Mouse (Mus musculus) spleen, embryonic (tissue): Measurements from ENCODE around the gene Sel1l3.

ENCODE experiments used
- CTCF ChIA-PET: fragments of 350-600 bp; sonication (Branson Sonifier 250); formaldehyde crosslinking; loops from one replicate; lab custom pipeline; 2022; lab: Charles Lee

Gene Sel1l3

GRCm38 (mm10) chr5:53213711-53214352 is at the start of gene Sel1l3:
TSS of gene Sel1l3 (minus strand) at chr5:53213927.
- CTCF ChIA-PET = no interaction called here

DNA sequence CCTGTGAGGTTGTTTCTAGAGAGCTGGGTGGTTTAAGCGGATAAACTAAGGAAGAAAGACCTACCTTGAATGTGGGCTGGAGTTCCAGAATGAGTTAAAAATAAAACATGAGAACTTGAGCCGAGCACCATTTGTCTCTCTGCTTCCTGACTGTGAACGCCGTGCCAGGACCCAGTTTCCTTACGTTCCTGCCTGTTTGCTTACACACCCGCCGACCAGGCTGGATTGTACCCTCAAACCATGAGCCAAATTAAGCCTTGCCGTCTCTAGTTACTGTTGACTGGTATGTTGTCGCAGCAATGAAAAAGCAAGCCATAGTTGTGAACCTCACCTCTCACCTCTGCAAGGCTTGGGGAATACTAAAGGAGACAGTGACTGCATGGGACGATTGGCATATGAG is 48.3 kb upstream of the Sel1l3 start:
- CTCF ChIA-PET = no interaction called here

DNA sequence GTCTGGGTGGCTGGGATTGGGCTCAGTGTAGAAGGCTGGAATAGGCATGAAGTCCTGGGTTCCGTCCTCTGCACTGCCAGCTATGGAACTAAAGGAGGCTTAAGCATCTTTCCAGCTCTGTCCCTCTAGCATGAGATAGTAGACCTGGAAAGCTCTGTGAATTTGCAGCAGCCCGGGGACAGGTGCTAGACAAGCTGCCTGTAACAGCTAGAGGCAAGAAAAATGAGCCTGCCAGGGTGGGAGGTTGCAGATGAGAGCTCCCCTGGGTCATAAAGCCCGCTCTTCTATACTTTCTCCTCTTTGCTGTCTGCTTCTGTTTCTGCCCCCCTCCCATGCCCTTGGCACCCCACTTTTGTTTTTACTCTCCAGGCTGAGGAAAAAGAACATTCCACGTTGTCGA is 46.2 kb upstream of the Sel1l3 start:
- CTCF ChIA-PET = interaction anchor here (0.6 kb wide), 1 partner anchor 819 kb away, joined by 5 read pairs; no protein-coding TSS in a partner anchor

- CTCF ChIA-PET = no interaction called here
Observed at GRCm38 (mm10) chr5:53258038-53258786, 44.5 kb upstream of the Sel1l3 start.

DNA sequence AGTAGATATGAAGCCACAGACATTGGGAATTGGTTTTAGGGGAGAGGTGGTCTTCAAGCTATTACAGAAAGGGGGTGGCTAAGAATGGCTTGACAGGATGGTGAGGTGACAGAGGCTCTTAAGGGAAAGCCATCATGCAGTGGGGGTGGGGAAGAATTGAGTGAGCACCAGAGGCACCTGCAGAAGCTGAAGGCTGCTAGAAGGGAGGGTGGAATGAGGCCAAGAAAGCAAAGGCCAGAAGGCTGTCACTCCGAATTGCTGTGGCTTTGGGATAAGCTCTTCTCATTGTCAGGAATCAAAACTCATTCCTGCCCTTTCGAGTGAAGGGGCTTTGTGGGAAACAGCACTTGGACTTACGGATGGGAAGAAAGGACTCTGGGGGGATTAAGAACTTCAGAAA is 41.1 kb upstream of the Sel1l3 start:
- CTCF ChIA-PET = no interaction called here

- CTCF ChIA-PET = no interaction called here
Observed at GRCm38 (mm10) chr5:53254154-53254553, 40.4 kb upstream of the Sel1l3 start.

GRCm38 (mm10) chr5:53249431-53250061 is 35.8 kb upstream of the Sel1l3 start:
- CTCF ChIA-PET = no interaction called here

GRCm38 (mm10) chr5:53248499-53248898 is 34.8 kb upstream of the Sel1l3 start:
- CTCF ChIA-PET = no interaction called here

DNA sequence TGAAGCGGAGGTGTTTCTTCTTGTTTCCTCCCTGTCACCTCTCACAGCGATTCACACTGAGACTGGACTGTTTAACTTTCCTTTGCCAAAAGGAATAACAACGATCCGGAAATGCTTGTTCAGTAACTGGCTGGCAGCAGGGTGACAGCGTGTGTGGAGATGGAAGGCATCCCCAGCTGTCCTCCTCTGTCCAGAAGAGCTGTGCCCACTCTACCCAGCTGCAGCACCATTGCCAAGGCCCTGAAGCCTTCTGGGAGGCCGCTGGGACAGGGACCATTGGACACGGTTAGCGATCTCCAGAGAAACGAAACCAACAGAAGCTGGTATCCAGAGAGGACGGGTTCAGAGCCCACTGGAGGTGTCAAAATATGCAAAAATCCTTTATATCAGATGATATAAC is 30.2 kb upstream of the Sel1l3 start:
- CTCF ChIA-PET = no interaction called here

DNA sequence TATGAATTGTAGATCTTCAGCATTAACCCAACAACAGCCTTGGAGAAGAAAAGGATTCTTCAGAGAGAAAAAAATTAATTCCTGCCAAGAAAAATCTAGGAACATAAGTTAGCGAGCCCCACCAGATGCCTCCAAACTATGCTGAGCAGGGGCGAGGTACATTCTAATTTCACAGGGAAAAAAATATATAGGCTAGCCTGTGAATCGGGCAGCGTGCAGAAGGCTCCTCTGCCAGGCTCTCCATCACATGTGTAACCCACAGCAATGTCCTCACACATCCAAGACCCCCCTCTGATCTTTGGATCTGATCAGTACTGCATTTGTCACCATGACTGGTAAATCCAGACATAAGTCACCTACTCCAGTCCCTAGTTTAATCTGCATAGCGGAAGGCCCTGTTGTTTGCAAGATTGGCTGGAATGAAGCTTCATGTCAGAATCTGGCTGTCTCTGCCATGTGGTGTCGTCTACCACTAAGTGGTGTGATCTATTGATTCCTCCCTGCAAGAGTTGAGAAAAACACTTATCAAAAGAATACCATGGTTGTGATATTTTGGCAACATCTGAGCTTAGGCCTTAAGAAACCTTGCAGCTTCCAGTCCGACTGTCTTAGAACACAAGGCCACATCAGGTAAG is 29.3 kb upstream of the Sel1l3 start:
- CTCF ChIA-PET = no interaction called here

DNA sequence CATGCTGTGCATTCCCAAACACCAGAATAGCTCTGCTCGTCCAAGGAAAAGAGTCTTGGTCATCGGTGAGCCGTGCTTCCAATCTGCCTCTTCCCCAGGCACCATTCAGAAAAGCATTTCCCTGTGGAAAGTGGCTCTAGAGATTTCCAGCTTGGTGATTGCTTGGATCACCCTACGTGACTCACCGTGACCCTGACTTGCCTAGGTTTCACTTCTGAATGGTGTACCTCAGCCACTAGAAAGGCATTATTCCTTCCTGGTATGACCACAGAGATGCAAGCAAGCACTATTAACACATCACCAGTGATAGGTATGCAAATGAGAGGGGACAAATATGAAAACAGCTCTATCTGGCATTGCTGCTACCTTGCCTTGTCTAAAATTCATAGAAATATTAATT is 28.2 kb upstream of the Sel1l3 start:
- CTCF ChIA-PET = no interaction called here

DNA sequence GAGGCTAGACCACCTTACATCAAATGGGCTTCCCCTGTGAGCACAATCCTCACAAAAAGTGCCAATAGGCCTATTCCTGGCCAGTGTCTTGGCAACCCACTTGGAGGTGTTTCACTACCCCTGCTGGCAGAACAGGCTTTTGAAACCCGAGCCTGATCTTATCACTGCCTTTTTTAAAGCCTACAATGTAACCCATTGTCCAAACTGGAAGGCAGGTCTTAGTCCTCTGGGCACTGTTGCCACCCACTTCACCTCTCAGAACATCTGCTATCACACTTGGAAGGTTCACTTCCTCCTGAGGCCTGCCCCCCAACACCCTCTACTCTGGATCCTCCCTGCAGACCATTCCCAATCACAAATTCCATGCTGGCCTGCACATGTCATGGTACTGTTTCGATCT is 27.4 kb upstream of the Sel1l3 start:
- CTCF ChIA-PET = no interaction called here

DNA sequence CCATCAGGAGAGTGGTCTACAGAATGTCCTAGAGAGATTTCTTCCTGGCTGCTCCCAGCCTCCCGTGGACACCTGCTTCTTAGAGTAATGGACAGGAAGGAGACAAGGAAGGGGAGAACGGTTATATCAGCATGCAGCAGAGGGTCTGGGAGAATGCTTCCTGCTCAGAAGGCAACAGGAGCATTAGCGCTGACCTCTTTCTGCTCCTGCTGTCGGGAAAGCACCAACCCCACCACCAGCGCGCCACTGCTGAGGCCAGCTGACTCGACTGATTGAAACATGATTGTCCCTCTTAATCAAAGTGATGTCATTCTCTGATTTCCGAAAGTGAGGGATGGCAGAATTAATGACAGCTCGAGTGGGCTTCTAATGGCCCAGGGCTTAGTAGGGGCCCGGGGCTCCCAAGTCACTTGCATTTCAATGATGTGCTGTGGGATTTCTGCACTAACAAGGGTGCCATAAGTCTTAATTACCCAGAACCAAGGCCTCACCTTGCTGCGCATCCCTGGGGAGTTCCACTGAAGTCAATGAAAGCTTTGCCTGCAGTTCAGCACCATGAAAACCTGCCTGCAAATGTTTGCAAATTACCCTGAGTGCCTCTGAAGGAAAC is 26.2 kb upstream of the Sel1l3 start:
- CTCF ChIA-PET = no interaction called here

GRCm38 (mm10) chr5:53239189-53239588 is 25.5 kb upstream of the Sel1l3 start:
- CTCF ChIA-PET = no interaction called here

DNA sequence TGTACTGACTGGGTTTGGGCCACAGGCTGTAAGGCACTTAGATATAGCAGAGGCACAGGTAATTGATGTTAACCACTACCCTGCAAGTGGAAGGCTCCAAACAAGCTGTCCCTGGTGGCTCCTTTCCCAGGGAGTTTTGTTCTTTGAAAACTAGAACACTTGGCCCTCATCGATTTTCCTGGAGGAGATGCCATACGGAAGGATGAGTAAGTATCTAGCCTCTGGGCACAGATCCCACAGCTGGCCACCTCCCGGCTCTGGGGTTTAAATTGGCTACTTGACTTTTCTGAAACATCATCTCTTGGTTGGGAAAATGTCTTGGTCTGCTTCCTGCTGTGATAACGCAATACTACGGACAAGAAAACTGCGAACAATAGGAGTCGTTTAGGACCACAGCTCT is 25.0 kb upstream of the Sel1l3 start:
- CTCF ChIA-PET = no interaction called here

DNA sequence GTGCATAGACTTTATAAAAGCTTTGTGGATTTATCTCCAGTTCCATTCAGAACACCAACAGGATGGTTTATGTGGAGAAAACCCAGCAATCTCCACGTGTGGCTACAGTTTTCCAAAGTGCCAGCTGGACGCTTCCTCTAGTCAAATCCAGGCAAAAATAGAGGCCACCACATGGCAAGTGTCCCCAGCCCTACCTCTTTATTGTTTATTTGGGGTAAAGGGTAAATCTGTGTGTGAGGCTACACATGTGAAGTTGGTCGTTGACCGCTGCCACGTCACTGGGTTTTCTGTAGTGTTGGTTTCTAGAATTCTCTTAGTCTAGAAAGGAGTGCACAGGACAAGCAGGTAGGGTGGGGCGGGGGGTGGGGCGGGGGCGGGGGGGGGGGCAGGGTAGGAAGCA is 23.0 kb upstream of the Sel1l3 start:
- CTCF ChIA-PET = no interaction called here

DNA sequence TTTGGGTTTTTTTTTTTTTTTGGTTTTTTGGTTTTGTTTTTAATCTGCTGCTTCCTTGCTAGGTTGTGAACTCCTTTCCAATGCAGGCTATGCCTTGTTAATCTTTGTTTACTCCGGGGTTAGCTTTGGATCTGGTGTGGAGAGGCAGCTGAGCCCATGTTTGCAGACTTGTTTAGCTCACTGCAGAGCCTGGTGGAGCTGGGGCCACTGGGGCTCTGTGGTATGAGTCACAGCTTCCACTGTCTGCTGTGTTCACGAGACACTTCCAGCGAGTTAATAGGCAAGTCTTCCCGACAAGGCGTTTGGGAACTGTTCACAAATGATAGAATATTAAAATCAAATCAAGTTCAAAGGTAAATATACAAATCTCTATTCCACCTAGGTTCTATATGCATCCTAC is 22.4 kb upstream of the Sel1l3 start:
- CTCF ChIA-PET = no interaction called here

- CTCF ChIA-PET = no interaction called here
Observed at GRCm38 (mm10) chr5:53235551-53235950, 21.8 kb upstream of the Sel1l3 start.

GRCm38 (mm10) chr5:53230560-53230959 is 16.8 kb upstream of the Sel1l3 start:
- CTCF ChIA-PET = interaction anchor here (0.6 kb wide), 1 partner anchor 80 kb away, joined by 8 read pairs; no protein-coding TSS in a partner anchor

GRCm38 (mm10) chr5:53225434-53225833 is 11.7 kb upstream of the Sel1l3 start:
- CTCF ChIA-PET = no interaction called here

- CTCF ChIA-PET = no interaction called here
Observed at GRCm38 (mm10) chr5:53214801-53215200, 1.1 kb upstream of the Sel1l3 start.

DNA sequence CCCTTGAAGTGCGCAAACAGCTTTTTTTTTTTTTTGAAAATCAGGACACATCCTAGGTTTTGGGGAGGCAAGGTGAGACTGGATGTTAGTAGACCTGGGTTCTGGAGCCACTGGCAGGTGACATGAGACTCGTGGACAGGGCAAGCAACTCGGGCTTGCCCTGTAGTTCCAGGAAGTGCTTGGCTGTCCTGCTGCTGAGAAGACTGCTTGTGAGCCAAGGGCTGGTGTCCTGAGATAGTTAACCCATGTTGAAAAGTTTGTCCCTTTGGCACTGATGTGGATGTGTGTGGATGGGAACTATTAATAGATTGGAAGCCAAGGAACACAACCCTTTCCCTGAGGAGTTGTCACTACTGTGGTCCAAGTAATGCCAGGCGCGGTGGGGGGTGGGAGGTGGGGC is 635 bp upstream of the Sel1l3 start:
- CTCF ChIA-PET = no interaction called here
